Mouse (Mus musculus) lung, postnatal 25 days (tissue): ENCODE data around the gene Caml.
"Not testable (repeated sequence)": the region's sequence is repeated elsewhere in the genome, so short reads cannot be mapped to it uniquely, and the experiment has no call there.

ENCODE experiments used
- DNase-seq: peaks from one replicate; pipeline ENCODE4 v3.0.0; 2022; ENCODE audit warnings: low spot score

The Caml gene

GRCm38 (mm10) chr13:55622156-55622648 lies 603 bp upstream of the Caml start:
- DNase-seq: not testable (repeated sequence)

DNA sequence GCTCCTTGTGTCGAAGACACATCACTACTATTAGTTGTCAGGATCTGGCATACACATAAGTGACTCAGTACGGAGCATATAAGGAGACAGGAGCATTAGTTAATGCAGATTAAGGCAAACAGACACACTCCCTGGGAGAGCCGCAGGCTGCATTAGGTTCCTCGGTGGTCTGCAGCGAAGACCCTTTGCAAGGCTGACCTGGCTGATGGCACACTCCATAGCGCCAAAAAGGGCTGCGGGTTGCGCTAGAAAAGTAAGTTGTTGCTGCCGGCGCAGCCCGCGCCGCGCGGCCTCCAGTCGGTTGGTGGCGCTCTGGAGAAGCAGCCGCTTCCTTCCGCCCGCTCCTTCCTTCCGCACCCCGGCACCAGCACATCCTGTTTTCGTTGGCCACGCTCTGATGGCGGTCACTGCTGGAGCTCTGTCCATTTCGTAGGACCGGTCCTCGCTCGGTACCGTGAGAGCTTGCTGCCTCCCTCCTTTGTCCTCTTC lies 11.9 kb downstream of the Caml start, which contains the start of gene Ddx46:
Gene Ddx46 (plus strand): TSS at position 389 of the 489 bp plus-strand sequence.
- DNase-seq: peak; percentile 88

GRCm38 (mm10) chr13:55635146-55635571 lies 12.4 kb downstream of the Caml start:
- DNase-seq: no peak

DNA sequence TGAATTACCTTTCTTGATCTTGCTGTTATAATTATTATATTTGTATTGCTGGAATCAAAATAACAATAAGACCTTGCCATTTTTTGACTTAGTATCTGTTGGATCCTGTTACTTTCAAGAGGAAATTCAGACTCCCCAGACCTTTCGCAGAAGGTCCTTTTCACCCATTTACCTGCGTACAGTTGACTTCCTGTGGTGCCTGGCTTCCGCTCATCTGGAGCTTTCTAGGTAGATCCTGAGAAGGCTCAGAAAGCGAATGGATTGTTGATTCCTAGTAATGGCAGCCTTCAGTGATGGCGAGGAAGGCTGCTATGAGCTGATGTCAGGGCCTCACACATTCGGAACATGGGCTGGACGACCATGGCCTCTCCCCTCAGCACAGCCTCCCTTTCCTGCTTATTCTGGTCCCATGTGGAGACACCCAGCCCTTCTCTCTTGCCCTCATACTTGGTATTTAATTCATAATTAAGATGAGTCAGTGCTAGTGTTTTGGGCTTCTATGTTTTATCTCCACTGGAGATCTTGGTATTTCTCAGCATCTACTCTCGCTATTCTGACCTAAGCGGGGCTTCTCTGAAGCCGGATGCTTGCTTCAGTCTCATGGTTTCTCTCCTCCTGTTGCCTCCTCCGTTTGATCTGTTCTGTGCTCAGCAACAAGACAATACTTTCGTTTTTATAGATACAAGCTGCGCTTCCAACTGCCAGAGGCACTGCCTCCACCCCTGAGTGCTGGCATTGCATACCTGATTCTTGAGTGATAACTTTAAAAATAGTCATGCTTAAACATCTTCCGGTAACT lies 13.6 kb downstream of the Caml start:
- no peak for DNase-seq

DNA sequence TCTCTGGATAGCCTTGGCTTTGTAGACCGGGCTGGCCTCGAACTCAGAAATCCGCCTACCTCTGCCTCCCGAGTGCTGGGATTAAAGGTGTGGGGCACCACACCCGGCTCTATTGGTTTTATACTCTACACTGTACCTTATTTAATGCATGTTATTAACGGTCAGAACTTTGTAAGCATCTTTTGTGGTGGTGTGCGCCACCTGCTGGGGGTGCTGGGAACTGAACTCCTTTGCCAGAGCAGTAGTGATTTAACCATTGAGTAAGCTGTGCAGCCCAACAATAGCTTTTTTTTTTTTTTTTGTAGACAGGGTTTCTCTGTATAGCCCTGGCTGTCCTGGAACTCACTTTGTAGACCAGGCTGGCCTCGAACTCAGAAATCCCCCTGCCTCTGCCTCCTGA lies 17.7 kb downstream of the Caml start:
- peak; percentile 71 for DNase-seq

- no peak for DNase-seq
These were observed 21.7 kb downstream of the Caml start for GRCm38 (mm10) chr13:55644525-55644924.

GRCm38 (mm10) chr13:55650098-55650497 lies 27.3 kb downstream of the Caml start:
- no peak for DNase-seq

GRCm38 (mm10) chr13:55650980-55651379 lies 28.2 kb downstream of the Caml start:
- no peak for DNase-seq

- DNase-seq: peak; percentile 14
These were observed 45.7 kb downstream of the Caml start for GRCm38 (mm10) chr13:55668550-55668949.

DNA sequence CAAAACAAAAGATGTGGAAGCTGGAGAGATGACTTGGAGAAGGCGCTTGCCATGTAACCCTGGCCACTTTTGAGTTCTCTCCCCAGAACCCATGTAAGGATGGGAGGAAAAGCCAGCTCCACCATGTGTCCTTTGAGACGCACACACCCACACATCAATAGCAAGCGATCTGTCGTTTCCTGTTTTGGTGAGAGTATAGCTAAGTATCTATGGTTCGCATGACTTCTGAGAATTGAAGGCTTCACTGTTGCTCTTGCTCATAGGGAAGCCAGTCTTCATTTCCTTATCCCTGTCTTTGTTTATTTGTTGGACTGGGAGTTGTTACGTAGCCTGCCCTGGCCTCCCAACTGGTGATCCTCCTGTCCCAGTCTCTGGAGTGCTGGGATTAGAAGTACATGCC lies 49.9 kb downstream of the Caml start:
- DNase-seq: no peak

DNA sequence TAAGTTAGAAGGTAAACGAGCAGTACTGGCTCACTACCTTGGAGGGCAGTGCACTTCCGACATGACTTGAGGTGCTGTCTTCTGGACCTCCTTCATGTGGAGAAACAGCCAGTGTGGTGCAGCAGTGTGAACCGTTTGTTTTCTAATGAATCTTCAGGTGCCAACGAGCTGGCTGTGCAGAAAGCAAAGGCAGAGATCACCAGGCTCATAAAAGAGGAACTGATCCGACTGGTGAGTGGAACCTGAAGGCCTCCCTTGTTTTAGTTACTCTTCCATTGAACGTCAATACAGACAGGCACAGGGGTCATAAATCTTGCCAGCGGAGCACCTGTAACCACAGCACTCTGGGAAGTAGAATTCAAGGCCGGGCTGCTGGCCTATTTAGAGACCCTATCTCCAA lies 54.6 kb downstream of the Caml start:
- DNase-seq: no peak
